Mouse (Mus musculus) urinary bladder, postnatal 14 days (tissue): ENCODE measurements around the gene Rara.

ENCODE experiments used
- DNase-seq: peaks from one replicate; pipeline ENCODE4 v3.0.0; 2021; ENCODE audit warnings: low spot score

The Rara gene

DNA sequence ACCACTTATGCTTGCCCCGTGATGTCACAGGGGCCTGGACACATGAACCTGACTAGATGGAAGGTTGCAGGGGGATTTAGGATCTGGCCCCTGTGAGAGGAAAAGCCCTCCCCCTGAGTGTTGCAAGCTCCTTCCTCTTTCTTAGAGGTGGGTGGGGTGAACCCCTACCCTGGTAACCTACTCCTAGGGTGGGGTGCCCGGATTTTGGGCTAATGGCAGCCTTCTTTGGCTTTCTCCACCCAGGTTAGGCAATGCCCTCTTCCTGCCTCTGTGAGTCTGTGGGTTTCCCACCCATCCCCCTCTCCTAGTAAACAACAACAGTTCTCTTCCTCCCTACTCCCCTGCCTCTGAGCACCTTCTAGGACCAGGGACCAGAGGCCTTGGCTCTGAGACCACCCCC is 25.1 kb downstream of the Rara start:
- no peak for DNase-seq

DNA sequence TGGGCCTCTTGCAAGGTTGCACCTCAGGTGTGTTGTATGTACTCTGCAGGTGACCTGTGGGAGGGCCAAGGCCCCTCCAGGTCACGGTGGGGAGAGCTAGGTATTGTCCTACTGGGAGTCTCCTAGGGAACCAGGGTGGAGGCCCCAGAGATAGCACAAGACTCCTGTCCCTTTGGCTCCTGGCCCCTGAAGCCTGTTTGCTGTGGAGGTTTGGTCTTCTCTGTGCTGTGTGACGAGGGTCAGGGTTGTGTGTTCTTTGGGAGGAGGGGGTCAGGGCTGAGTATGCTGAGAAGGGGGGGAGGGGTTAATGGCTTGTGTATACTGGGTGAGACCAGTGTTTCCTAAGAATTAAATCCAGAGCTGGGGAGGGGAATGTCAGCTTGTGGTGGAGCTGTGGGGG is 25.7 kb downstream of the Rara start:
- DNase-seq: no peak

- no peak for DNase-seq
Measured at GRCm38 (mm10) chr11:98953835-98954320, 26.3 kb downstream of the Rara start.

GRCm38 (mm10) chr11:98954373-98954772 is 26.8 kb downstream of the Rara start:
- DNase-seq: peak; percentile 83

GRCm38 (mm10) chr11:98954801-98955706 is 27.4 kb downstream of the Rara start:
- peak; percentile 35 for DNase-seq

DNA sequence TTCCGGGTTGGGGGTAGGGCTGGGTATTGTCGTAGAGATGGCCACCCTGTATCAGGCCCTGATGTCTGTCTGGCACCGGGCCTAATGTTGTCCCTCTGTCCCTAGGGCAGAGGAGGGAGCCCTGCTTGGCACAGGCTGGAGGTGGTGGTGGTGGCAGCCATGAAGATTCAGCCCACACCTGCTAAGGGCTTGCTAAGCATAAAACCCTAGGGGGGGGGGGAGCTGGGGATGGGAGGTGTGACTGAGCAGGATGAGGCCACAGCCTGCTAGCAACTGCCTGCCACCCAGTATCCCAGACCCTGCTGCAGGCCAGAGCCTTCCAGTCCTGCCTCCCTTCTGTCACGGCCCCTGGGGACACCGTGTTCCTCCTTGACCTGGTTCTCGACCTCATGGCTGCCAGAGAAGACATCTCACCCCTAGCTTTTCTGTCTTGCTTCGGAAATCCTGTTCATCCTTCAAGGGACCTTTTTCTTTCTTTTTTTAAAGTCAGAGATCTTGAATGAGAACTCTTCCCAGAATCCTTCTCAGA is 28.2 kb downstream of the Rara start:
- DNase-seq: peak; percentile 25

- no peak for DNase-seq
Measured at GRCm38 (mm10) chr11:98956340-98956739, 28.7 kb downstream of the Rara start.

DNA sequence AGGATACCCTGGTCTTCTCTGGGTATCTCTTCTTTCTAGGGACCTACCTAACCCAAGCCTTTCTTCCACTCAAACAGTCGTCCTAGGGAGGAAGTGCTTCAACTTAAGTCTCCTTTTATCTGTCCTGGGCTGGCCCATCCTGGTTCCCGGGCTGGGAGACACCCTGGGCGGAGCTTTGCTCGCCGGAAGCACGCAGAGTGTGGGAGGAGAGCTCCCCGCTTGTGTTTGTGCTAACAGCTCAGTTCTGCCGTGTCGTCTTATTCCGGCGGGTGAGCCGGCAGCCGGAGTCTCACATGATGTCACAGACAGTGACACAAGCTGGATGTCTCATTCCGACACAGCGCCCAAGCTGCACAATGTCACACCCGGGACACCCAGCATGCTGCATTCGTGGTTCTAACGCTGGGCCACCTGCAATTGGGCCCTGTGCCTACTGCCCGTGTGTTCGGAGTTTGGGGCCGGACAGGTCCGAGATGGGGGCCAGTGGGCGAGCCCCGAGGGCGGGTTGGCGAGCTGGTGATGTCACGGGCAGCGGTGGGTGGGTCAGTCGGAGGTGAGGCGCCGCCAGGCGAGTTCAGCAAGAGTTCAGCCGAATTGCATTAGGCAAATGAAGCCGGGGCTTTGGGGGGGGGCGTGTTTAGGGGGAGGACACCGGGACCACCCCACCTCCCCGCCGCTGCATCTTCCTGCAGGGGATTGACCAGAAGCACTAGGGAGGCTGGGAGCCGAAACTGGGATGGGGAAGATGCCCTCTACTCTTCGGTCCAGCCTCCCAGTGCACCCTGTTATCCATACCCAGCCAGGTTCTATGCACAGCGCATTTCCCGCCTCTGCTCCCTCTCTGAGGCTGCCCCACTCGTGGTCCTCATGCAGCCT is 32.1 kb downstream of the Rara start:
- DNase-seq: peak; percentile 87

GRCm38 (mm10) chr11:98960313-98960906 is 32.8 kb downstream of the Rara start:
- peak; percentile 83 for DNase-seq

GRCm38 (mm10) chr11:98961051-98961592 is 33.5 kb downstream of the Rara start:
- no peak for DNase-seq

GRCm38 (mm10) chr11:98961766-98962165 is 34.1 kb downstream of the Rara start:
- DNase-seq: no peak

GRCm38 (mm10) chr11:98962421-98963095 is 34.9 kb downstream of the Rara start:
- DNase-seq: no peak

GRCm38 (mm10) chr11:98963191-98964021 is 35.8 kb downstream of the Rara start:
- DNase-seq: peak; percentile 80

DNA sequence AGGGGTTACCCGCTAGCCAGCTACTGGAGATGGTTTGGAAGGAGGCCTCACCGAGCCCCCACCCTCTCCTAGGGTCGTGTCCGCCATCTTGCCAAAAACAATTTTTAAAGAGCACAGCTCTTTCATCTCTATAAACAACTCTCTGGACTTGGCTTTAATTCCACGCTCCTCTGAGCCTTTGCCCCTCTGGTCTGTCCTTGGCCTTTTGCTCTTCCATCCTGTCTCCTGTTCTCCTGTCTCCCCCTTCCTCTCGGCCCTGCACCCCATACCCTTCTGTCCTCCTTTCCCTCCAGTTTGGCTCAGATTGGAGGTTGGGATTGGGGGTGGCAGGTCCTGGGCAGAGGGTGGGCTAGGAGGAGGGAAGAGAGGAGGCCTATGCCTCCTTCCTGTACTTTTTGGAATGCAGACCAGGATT is 36.6 kb downstream of the Rara start:
- DNase-seq: no peak

GRCm38 (mm10) chr11:98964616-98965415 is 37.2 kb downstream of the Rara start:
- no peak for DNase-seq

DNA sequence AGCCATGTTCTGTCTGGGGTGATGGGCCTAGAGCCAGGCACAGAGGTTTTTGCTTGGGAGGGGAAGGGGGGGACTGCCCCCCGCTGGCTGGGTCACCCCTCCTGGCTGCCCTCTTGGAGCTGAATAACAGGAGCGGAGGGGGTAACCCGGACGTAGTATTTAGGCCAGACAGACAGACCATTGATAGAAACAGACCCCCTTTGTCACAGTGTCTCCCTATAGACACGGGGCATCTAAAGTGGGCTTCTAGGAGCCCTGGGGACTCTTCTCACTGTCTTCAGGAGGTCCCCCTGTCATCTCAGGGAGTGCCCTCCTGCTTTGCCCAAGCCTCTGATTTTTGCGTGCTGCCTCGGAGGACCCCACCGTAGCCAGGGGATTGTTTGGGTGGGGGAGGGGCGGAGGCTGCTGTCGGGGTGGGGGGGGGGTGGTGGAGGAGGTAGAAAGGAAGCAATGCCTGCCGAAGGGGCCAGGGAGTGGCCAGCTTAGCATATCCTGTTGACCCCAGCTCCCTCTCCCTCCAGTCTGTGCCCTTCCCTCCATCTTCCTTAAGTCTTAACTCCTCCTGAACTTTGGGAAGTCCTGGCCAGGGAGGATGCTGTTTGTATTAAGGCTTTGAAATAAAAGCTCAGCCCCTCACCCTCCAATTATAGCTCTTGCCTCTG is 37.9 kb downstream of the Rara start:
- no peak for DNase-seq

DNA sequence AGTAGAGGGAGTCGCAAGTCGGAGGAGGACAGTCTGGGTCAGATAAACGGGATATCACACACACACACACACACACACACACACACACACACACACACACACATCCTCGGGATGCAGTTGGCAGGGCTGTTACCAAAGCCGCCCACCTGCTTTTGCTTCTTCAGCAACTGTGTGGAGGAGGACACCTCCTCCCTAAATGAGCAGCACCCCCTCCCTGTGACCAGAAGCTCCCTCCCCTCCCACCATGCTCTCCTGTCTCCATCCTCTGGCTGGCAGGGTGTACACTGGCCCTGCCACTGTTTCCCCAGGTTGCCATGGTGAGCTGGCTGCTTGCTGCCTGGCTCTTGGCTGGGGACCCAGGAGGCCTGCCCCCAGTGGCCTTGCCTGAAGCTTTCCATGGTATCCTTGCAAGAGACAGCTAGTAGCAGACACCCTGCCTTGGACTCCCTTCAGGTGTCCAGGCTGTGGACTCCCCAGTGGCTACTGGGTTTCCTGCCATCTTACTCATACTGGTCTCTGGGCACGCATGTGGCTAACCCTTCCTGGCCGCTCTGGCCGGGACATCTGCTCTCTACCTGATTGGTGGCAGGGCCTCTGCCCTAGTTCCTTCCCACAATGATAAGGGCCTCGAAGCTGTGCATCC is 39.0 kb downstream of the Rara start:
- DNase-seq: peak; percentile 63

GRCm38 (mm10) chr11:98968079-98968478 is 40.5 kb downstream of the Rara start:
- DNase-seq: no peak
